Mouse (Mus musculus) kidney, embryonic 14.5 days (tissue): ENCODE measurements around the gene Ncbp1. TPM values are rescaled to one million over a fixed set of nuclear protein-coding genes. Genes with fewer than 3 reads are reported as not detected.

Experiments used
- ATAC-seq: fragments of 200-750 bp; cut with Nextera tagmentation; 2 replicates; pipeline ENCODE4 v1.8.0; 2017; ENCODE audit warnings: moderate number of reproducible peaks, mild to moderate bottlenecking, moderate TSS enrichment, moderate library complexity; ENCODE audit not compliant: low FRiP score, low TSS enrichment
- H3K27ac ChIP-seq: fragments of 300-500 bp; sonication (generic); 2 replicates; pipeline ENCODE4 v1.5.1; 2014; ENCODE audit warnings: low read depth, mild to moderate bottlenecking, low read length, moderate library complexity, mixed read lengths
- H3K27me3 ChIP-seq: fragments of 300-500 bp; sonication (generic); 2 replicates; pipeline ENCODE4 v1.6.1; 2014; ENCODE audit warnings: mild to moderate bottlenecking, low read length; ENCODE audit not compliant: control insufficient read depth, insufficient read depth
- H3K36me3 ChIP-seq: fragments of 300-500 bp; sonication (generic); 2 replicates; pipeline ENCODE4 v1.6.1; 2014; ENCODE audit warnings: low read length, mixed read lengths; ENCODE audit not compliant: control insufficient read depth, insufficient read depth
- H3K4me1 ChIP-seq: fragments of 300-500 bp; sonication (generic); 2 replicates; pipeline ENCODE4 v1.6.1; 2014; ENCODE audit warnings: low read length, mixed read lengths; ENCODE audit not compliant: control insufficient read depth, insufficient read depth
- H3K4me2 ChIP-seq: fragments of 300-500 bp; sonication (generic); replicated peaks from 2 replicates; pipeline ENCODE4 v1.6.1; 2014; ENCODE audit warnings: low read depth, mild to moderate bottlenecking, low read length
- H3K4me3 ChIP-seq: fragments of 300-500 bp; sonication (generic); 2 replicates; pipeline ENCODE4 v1.5.1; 2014; ENCODE audit warnings: mild to moderate bottlenecking, low read length
- H3K9ac ChIP-seq: fragments of 300-500 bp; sonication (generic); 2 replicates; pipeline ENCODE4 v1.6.1; 2014; ENCODE audit warnings: low read depth, mild to moderate bottlenecking, low read length, moderate library complexity
- H3K9me3 ChIP-seq: fragments of 300-500 bp; sonication (generic); 2 replicates; pipeline ENCODE4 v1.6.1; 2016; ENCODE audit warnings: low read length; ENCODE audit not compliant: control insufficient read depth
- WGBS: fragments of 180-500 bp; shearing (Covaris S2); extraction: QIAGEN DNeasy Blood & Tissue Kit; methylation state at CpG from one replicate; pipeline ENCODE4 v1.1.7; 2014; 5-methylcytosine and 5-hydroxymethylcytosine counted together
- polyA plus RNA-seq: library from polyadenylated mRNA; unstranded; fragments of >200 nt; fragmentation: Nextera tagmentation; extraction: Ambion mirVana; gene quantifications from 2 replicates; pipeline ENCODE4 v1.2.1, GENCODE M21; 2014

Gene Ncbp1
- polyA plus RNA-seq, 1 experiment from 2014 or later = 106 TPM

- Histone ChIP-seq H3K27me3 (no peaks in the 10 kb centered on the region), H3K27ac (no peak overlapping the region), H3K9me3 (no peaks in the 10 kb centered on the region), H3K4me1 (no peaks in the 10 kb centered on the region), H3K4me3 (no peak overlapping the region), H3K9ac (no peak overlapping the region), H3K4me2 (no peak overlapping the region), H3K36me3 (peaks cover 42% of the 10 kb centered on the region)
- 93% methylated on average over 1 of the region's 1 CpGs for WGBS
- no peak for ATAC-seq
These were observed 8.5 kb downstream of the Ncbp1 start for GRCm38 (mm10) chr4:46146881-46147280.

- H3K4me3 ChIP-seq = no peak overlapping the region
- H3K36me3 ChIP-seq = peaks cover 89% of the 10 kb centered on the region
- no peaks in the 10 kb centered on the region for H3K27me3 ChIP-seq
- H3K9me3 ChIP-seq = no peaks in the 10 kb centered on the region
- no peak overlapping the region for H3K27ac ChIP-seq
- H3K4me1 ChIP-seq = no peaks in the 10 kb centered on the region
- no peak overlapping the region for H3K4me2 ChIP-seq
- no peak overlapping the region for H3K9ac ChIP-seq
- ATAC-seq = no peak
- WGBS = 93% methylated on average over 12 of the region's 12 CpGs
These were observed 13.6 kb downstream of the Ncbp1 start for GRCm38 (mm10) chr4:46151903-46152544.

- no peak for ATAC-seq
- 94% methylated on average over 2 of the region's 2 CpGs for WGBS
- H3K4me2 ChIP-seq = no peak overlapping the region
- no peaks in the 10 kb centered on the region for H3K4me1 ChIP-seq
- H3K27me3 ChIP-seq = no peaks in the 10 kb centered on the region
- no peak overlapping the region for H3K4me3 ChIP-seq
- no peak overlapping the region for H3K9ac ChIP-seq
- no peak overlapping the region for H3K27ac ChIP-seq
- peaks cover 91% of the 10 kb centered on the region for H3K36me3 ChIP-seq
- H3K9me3 ChIP-seq = no peaks in the 10 kb centered on the region
These were observed 25.6 kb downstream of the Ncbp1 start for GRCm38 (mm10) chr4:46164027-46164426.

GRCm38 (mm10) chr4:46165831-46166230 lies 27.4 kb downstream of the Ncbp1 start:
- Histone ChIP-seq H3K4me3 (no peak overlapping the region), H3K9ac (no peak overlapping the region), H3K4me1 (no peaks in the 10 kb centered on the region), H3K4me2 (no peak overlapping the region), H3K27me3 (no peaks in the 10 kb centered on the region), H3K36me3 (peaks cover 92% of the 10 kb centered on the region), H3K27ac (no peak overlapping the region), H3K9me3 (no peaks in the 10 kb centered on the region)
- no peak for ATAC-seq
- WGBS = 94% methylated on average over 5 of the region's 5 CpGs

GRCm38 (mm10) chr4:46171761-46172160 lies 33.3 kb downstream of the Ncbp1 start:
- Histone ChIP-seq H3K9ac (no peak overlapping the region), H3K4me3 (no peak overlapping the region), H3K4me2 (no peak overlapping the region), H3K4me1 (no peaks in the 10 kb centered on the region), H3K27ac (no peak overlapping the region), H3K36me3 (peaks cover 90% of the 10 kb centered on the region), H3K27me3 (no peaks in the 10 kb centered on the region), H3K9me3 (no peaks in the 10 kb centered on the region)
- no peak for ATAC-seq
- 75% methylated on average over 7 of the region's 7 CpGs for WGBS

GRCm38 (mm10) chr4:46176313-46176712 lies 37.9 kb downstream of the Ncbp1 start:
- 76% methylated on average over 4 of the region's 4 CpGs for WGBS
- Histone ChIP-seq H3K9ac (no peak overlapping the region), H3K4me2 (no peak overlapping the region), H3K4me3 (no peak overlapping the region), H3K9me3 (no peaks in the 10 kb centered on the region), H3K27ac (no peak overlapping the region), H3K4me1 (no peaks in the 10 kb centered on the region), H3K36me3 (peaks cover 86% of the 10 kb centered on the region), H3K27me3 (no peaks in the 10 kb centered on the region)
- ATAC-seq = no peak

- H3K36me3 ChIP-seq = peaks cover 84% of the 10 kb centered on the region
- H3K9ac ChIP-seq = no peak overlapping the region
- no peaks in the 10 kb centered on the region for H3K27me3 ChIP-seq
- H3K4me2 ChIP-seq = no peak overlapping the region
- WGBS = 77% methylated on average over 5 of the region's 5 CpGs
- H3K27ac ChIP-seq = no peak overlapping the region
- H3K4me1 ChIP-seq = no peaks in the 10 kb centered on the region
- ATAC-seq = no peak
- H3K9me3 ChIP-seq = no peaks in the 10 kb centered on the region
- no peak overlapping the region for H3K4me3 ChIP-seq
These were observed 38.6 kb downstream of the Ncbp1 start for GRCm38 (mm10) chr4:46177018-46177417.

GRCm38 (mm10) chr4:46177496-46177895 lies 39.1 kb downstream of the Ncbp1 start:
- H3K4me2 ChIP-seq = no peak overlapping the region
- H3K4me3 ChIP-seq = no peak overlapping the region
- no peaks in the 10 kb centered on the region for H3K9me3 ChIP-seq
- WGBS = 89% methylated on average over 7 of the region's 7 CpGs
- no peak overlapping the region for H3K9ac ChIP-seq
- peaks cover 85% of the 10 kb centered on the region for H3K36me3 ChIP-seq
- H3K27ac ChIP-seq = no peak overlapping the region
- no peaks in the 10 kb centered on the region for H3K27me3 ChIP-seq
- no peaks in the 10 kb centered on the region for H3K4me1 ChIP-seq
- ATAC-seq = no peak

- 42% methylated on average over 6 of the region's 6 CpGs for WGBS
- Histone ChIP-seq H3K27me3 (no peaks in the 10 kb centered on the region), H3K36me3 (peaks cover 83% of the 10 kb centered on the region), H3K4me2 (no peak overlapping the region), H3K9ac (no peak overlapping the region), H3K27ac (no peak overlapping the region), H3K4me1 (no peaks in the 10 kb centered on the region), H3K9me3 (no peaks in the 10 kb centered on the region), H3K4me3 (no peak overlapping the region)
- no peak for ATAC-seq
These were observed 42.8 kb downstream of the Ncbp1 start for GRCm38 (mm10) chr4:46181168-46181567.
